Mouse (Mus musculus): Measurements from ENCODE around the gene Spocd1.

Spocd1 gene

GRCm38 (mm10) chr4:129918464-129918863, 10.6 kb upstream of the Spocd1 start:
- DNase-seq (ENCODE audit: low read depth, low spot score), result no peak

GRCm38 (mm10) chr4:129918901-129919300, 10.1 kb upstream of the Spocd1 start:
- no peak for DNase-seq (ENCODE audit: low read depth, low spot score)

DNA sequence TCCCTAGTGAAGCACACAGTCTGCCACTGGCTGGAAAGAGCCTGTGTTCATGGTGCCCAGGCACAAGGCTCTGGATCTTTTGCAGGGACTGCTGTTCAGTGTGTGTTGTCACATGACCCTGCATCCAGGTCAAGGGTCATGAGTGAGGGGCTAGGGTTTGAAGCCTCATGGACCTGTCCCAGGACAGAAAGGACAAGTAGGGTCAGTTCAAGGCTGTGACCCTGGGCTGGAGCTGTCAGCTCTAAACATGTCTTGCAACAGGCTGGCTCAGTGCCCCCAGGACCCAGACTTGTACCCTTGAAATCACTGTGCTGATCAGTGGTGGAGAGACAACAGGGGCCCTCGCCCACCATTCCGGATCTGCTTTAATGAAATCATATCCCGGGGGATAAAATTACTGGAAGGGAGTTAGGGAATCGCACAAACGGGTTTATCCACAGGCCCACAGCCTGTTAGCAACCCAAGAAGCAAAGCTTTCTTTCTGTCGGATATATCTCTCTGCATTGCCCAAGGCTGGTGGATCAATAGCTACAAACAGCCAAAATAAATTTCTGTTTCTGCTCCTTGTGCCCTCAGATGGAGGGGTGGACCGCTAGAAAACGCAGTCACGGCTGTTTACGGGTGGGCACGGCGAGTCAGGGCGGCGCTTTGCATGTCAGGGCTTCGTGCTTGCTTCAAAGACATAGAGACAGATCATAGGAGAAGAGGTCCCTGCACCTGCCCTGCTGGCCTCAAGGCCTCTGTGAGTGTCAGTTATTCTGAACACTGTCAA, 8.3 kb upstream of the Spocd1 start:
- DNase-seq (ENCODE audit: low read depth, low spot score), result no peak

- no peak for DNase-seq (ENCODE audit: low read depth, low spot score)
Measured at GRCm38 (mm10) chr4:129921314-129921587, 7.8 kb upstream of the Spocd1 start.

- DNase-seq (ENCODE audit: low read depth, low spot score), result no peak
Measured at GRCm38 (mm10) chr4:129924143-129924542, 4.9 kb upstream of the Spocd1 start.

GRCm38 (mm10) chr4:129924694-129925093, 4.4 kb upstream of the Spocd1 start:
- no peak for DNase-seq (ENCODE audit: low read depth, low spot score)

- DNase-seq (ENCODE audit: low read depth, low spot score), result no peak
Measured at GRCm38 (mm10) chr4:129926544-129926943, 2.5 kb upstream of the Spocd1 start.

- DNase-seq (ENCODE audit: low read depth, low spot score), result no peak
Measured at GRCm38 (mm10) chr4:129927091-129927490, 2.0 kb upstream of the Spocd1 start.

DNA sequence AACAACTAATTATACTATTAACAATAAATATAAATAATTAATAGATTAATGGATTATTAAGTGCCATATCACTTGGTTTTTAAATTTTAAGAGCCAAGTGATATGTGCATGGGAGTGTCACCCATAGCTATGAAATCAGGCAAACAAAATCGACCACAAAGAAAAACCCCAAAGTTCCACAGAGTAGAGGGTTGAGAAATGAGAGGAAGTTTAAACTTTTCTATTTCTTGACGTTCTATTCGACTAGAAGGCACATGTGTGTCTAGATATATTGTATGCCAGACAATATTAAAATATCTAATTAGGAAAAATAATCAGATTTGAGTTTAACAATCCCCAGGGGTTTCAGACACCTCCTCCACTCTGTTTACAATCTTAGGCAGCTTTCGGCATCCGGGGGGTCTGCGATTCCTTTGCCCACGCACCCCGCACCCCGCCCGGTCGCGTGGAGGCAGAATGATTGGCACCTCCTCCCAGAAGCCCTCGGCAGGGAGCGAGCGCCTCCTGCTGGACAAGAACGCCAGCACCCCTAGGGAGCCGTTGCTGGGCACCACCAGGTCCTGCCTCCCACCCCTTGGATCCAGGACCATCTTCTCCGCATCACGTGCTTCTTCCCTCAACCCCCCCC, 811 bp upstream of the Spocd1 start:
- no peak for DNase-seq (ENCODE audit: low read depth, low spot score)

DNA sequence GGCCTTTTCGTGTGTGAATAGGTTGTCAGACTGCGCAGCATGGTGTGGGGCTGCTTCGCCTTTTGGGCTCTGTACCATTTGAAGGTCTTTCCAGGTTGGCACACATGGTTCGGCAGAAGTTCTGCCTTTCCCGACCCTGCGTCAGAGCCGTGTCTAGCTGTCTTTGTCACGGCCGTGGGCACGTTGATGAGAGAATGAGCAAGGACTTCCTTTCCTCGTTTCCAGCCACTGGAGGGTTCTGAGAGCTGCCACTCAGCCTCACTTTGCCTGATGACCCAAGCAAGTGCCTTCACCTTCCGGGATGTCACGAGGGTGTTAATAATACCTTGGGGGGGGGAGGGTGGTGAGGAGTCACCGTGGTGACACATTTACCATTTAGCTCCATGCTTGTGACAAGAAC, 4.6 kb downstream of the Spocd1 start:
- no peak for DNase-seq (ENCODE audit: low read depth, low spot score)

DNA sequence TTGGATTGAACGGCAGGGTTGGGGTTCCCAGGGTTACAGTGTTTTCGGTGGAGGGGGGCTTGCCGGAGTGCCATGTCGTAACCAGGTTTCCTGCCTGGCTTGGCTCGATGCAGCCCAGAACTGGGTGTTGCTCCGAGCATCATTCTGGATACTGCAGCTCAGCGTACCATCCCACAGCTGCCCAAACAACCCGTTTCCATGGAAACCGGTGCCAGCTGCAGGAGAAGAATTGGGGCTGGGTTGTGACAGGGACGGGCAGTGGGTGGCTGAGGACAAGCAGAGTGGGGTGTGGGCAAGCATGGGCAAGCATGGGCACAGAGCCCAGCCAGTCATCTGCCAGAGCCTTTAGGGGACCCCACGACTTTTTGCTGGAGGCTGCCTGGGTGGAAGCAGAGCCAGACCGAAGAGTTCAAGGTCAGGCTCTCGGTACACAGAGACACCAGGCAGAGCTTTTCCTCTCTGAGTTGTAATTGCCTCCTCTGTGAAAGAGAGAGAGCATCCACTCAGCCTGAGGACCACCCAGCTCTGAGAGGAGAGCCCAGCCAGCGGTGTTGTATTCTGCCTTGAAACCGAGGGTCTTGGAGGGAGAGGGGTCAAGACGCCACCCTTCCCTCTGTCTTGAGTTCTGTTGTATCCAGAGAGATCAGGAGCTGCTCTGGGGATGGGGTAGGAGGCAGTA, 5.3 kb downstream of the Spocd1 start:
- DNase-seq (ENCODE audit: low read depth, low spot score), result peak; percentile 86

DNA sequence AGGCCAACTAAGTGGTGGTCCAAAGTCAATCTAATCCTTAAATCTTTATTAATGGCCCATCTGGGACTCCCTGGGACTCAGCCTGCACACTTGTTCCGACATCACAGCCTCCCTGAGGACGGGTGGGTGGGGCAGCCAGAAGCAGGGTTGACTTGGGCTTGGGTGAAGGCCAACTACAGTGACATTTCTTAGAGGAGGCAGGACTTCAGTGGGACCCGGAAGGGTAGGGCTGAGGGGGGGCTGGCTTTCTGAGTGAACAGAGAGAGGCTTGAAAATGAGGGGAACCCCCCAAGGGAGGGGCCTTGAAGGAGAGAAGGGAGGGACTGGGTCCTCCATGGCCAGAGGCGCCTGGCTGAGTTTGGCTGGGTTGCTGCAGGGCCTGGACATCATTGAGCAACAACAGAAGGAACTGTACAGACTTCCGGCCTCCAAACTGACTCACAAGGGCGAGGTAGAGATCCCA, 22.3 kb downstream of the Spocd1 start:
- no peak for DNase-seq (ENCODE audit: low read depth, low spot score)

GRCm38 (mm10) chr4:129952241-129952810, 23.3 kb downstream of the Spocd1 start:
- DNase-seq (ENCODE audit: low read depth, low spot score), result no peak

- no peak for DNase-seq (ENCODE audit: low read depth, low spot score)
Measured at GRCm38 (mm10) chr4:129954527-129954926, 25.5 kb downstream of the Spocd1 start.

GRCm38 (mm10) chr4:129960180-129960944, 31.3 kb downstream of the Spocd1 start:
- peak; percentile 85 for DNase-seq (ENCODE audit: low read depth, low spot score)

DNA sequence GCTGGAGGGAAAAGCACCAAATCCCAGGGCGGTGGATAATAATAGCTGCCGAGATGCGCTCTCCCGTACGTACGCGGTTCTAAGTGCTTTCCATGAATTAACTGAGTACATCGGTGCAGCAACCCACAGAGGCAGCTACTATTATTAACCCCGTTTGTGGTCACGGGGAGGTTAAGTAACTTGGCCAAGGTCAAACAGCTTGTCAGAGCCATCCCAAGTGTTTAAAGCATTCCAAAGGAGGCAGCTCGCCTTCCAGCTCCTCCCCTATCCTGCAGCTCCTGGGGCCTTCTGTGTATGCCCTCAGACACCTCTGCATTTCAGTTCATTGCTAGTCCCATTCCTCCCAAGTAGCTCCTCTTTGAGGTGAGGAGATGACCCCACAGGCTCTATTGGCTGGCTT, 36.2 kb downstream of the Spocd1 start:
- DNase-seq (ENCODE audit: low read depth, low spot score), result no peak

GRCm38 (mm10) chr4:129966201-129966600, 37.2 kb downstream of the Spocd1 start:
- no peak for DNase-seq (ENCODE audit: low read depth, low spot score)

DNA sequence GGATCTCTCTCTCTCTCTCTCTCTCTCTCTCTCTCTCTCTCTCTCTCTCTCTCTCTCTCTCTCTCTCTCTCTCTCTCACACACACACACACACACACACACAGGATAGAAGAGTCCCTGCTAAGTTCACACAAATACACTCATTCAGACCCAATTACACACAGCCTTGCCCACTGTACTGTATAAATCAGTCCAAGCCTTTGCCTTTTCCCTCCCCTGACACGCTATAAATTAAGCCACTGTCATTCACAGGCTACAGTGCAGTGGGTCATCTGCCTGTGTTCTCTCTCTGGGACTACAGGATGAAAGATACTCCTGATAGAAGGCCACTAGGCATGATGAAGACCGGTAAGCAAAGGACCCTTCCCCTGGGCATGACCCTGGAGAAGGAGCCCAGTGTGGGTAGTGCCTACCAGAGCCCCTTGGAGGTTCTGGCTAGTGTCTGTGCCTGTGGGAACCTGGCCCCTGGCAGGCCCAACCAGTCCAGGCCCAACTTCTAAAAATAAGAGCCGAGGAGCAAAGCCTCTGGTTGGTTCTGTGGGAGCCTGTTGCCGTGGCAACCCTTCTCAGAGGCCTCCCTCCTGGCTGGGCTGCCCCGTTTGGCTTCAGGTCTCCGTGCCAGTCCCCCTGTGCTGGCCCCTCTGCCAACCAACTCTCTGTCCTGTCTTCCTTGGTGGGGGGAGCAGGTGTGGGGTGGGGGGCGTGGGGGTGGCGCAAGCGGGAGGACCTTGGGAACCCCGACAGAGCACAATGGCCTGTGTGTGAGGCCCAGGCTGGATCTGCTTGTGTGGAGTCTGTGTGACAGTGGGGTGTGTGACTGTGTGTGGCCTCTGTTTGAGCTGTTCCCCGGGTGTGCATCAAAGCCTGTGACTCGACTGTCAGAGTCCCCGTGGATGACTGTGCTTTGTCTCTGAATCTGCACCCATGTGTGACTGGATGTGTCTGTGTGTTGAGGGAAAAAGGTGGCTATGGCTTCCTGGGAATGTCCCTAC, 38.3 kb downstream of the Spocd1 start:
- peak; percentile 52 for DNase-seq (ENCODE audit: low read depth, low spot score)

DNA sequence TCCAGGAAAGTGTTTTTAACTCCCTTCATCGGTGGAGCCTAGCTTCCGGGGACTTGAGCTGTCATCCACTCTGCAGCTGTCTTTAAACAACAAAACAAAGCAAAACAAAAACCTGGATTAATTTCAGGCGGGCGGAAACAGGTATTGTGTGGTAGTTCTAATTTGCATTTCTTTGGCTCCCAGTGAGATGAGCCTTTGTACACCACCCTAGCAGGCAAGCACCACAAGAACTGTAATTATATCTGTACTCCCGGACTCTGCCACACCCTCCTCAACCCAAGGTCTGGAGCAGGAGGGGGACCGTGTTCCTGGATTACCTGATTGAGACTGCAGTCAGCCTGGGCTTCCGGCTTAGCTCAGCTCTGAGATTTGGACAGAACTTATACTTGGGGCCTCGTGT, 41.1 kb downstream of the Spocd1 start:
- no peak for DNase-seq (ENCODE audit: low read depth, low spot score)

DNA sequence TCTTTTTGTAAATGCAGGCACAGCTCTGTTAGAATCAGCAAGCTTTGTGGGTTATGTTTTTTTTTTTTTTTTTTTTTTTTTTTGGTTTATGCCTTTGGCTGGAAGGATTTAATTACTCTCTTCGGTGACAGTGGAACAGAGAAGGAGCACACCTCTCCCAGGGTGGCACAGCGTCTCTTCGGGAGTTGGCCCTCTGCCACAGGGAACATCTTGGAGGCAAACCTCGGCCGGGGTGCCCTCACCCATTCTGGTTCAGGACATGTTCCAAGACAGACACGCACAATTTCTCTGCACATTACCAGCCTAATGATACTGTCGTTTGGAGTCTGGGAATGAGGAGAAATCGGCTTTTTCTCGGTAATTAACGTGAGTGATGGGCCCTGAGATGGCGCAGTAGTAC, 41.8 kb downstream of the Spocd1 start:
- no peak for DNase-seq (ENCODE audit: low read depth, low spot score)

- DNase-seq (ENCODE audit: low read depth, low spot score), result no peak
Measured at GRCm38 (mm10) chr4:129971989-129972388, 42.9 kb downstream of the Spocd1 start.
